Comparison of ENCODE assay signal across 8 mouse cellular contexts in the genomic region with DNA sequence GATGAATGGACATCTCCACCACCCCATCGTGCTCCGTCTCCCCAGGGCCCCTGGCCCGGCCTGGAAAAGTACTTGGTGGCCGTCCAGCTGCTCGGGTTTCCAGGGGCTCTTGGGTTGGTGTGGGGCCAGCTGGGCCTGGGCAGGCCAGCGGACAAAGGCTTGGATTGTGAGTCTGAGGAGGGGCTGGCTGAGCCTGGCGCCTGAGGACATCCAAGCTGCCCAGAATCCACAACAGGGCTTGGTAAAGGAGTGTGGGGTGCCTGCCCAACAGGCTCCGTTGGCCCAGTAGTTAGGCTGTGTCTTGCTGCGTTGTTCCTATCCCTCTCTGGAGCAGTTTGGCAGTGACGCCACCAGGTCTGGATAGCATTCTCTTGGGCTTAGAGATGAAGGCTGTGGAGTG. TPM values are rescaled to one million over a fixed set of nuclear protein-coding genes. Genes with fewer than 3 reads are reported as not detected.
A peak's percentile ranks its signal among the peaks of the same experiment; 100 is the strongest.
DNase-seq lines count a peak whose midpoint lies in the region.

No protein-coding gene starts in this region.

- no peaks in the 10 kb centered on the region for H3K9me3 ChIP-seq in hindbrain, embryonic 10.5 days

- peak overlapping the region; percentile 70 for H3K27ac ChIP-seq in hindbrain, embryonic 10.5 days

- H3K4me1 ChIP-seq in hindbrain, embryonic 10.5 days (replicated peaks): peaks cover 51% of the 10 kb centered on the region

- H3K36me3 ChIP-seq in hindbrain, embryonic 10.5 days: no peaks in the 10 kb centered on the region

- peak overlapping the region; percentile 23 for H3K4me3 ChIP-seq in hindbrain, embryonic 10.5 days

- intact Hi-C loops in left cerebral cortex, postnatal 36 days (cut with DNase I): no loop called here

- peak; percentile 86 for DNase-seq in Muller cell, postnatal 12 days (ENCODE audit: inconsistent ontology term)
- peak; percentile 45 for DNase-seq in cerebellum, adult 8-10 months
- DNase-seq in hindbrain, embryonic 10.5 days (ENCODE audit: low spot score): peak; percentile 58
- peak; percentile 66 to 73 for DNase-seq in left cerebral cortex, postnatal 36 days (ENCODE audit: low spot score in 2 of 2)
- peak; percentile 92 for DNase-seq in right cerebral cortex, postnatal 10 days (ENCODE audit: low spot score in 2 of 2)
- DNase-seq in thymus, adult 18-20 months: no peak
- no peak for DNase-seq in c-Kit-positive CD71-positive TER-119-positive erythroid progenitor cells, embryonic 14.5 days (ENCODE audit: low spot score)
- no peak for DNase-seq in ovary, postnatal 36 days (ENCODE audit: low spot score)

- H3K27me3 ChIP-seq in hindbrain, embryonic 10.5 days (ENCODE audit: insufficient read depth, poor library complexity, severe bottlenecking): peaks cover 89% of the 10 kb centered on the region

- WGBS in hindbrain, embryonic 10.5 days: 4% methylated on average over 10 of the region's 10 CpGs

RNA-seq across cellular contexts. Expression of a gene that starts 6.0 kb away (rescaled TPM):
- polyA plus RNA-seq in hindbrain, embryonic 10.5 days (2016; fragmentation: Nextera tagmentation; extraction: Ambion mirVana): 3.3 and 4.6 TPM in 2 replicates
- total RNA-seq in left cerebral cortex, postnatal 36 days (2021): 100 to 1,000 TPM in 1 of 2 experiments, 10 to 100 TPM in 1; 96.6 to 113 TPM

RNA-seq across cellular contexts. Expression of a gene that starts 6.1 kb away (rescaled TPM):
- polyA plus RNA-seq in hindbrain, embryonic 10.5 days (2016; fragmentation: Nextera tagmentation; extraction: Ambion mirVana): 48.0 and 86.5 TPM in 2 replicates
- 100 to 1,000 TPM; 143 to 156 TPM for total RNA-seq in left cerebral cortex, postnatal 36 days (2021)

RNA-seq across cellular contexts. Expression of a gene that starts 14.5 kb away (rescaled TPM):
- polyA plus RNA-seq in hindbrain, embryonic 10.5 days (2016; fragmentation: Nextera tagmentation; extraction: Ambion mirVana): 11.0 and 15.6 TPM in 2 replicates
- total RNA-seq in left cerebral cortex, postnatal 36 days (2021): 10 to 100 TPM; 26.8 to 33.5 TPM

RNA-seq across cellular contexts. Expression of a gene that starts 35.9 kb away (rescaled TPM):
- 6.5 and 13.1 TPM in 2 replicates for polyA plus RNA-seq in hindbrain, embryonic 10.5 days (2016; fragmentation: Nextera tagmentation; extraction: Ambion mirVana)
- under 1 TPM; 0.43 to 0.47 TPM for total RNA-seq in left cerebral cortex, postnatal 36 days (2021)

RNA-seq across cellular contexts. Expression of a gene that starts 36.2 kb away (rescaled TPM):
- 74.3 and 86.9 TPM in 2 replicates for polyA plus RNA-seq in hindbrain, embryonic 10.5 days (2016; fragmentation: Nextera tagmentation; extraction: Ambion mirVana)
- total RNA-seq in left cerebral cortex, postnatal 36 days (2021): 10 to 100 TPM; 14.7 to 15.2 TPM

Comparison
In these comparisons a context has a peak if more than half of its experiments do, and no peak if none do; other contexts are left out.
1. DNase-seq: peak in Muller cell, postnatal 12 days (single experiment), cerebellum, adult 8-10 months (single experiment), hindbrain, embryonic 10.5 days (single experiment), left cerebral cortex, postnatal 36 days (2 of 2) and right cerebral cortex, postnatal 10 days (2 of 2); none in thymus, adult 18-20 months (0 of 2), c-Kit-positive CD71-positive TER-119-positive erythroid progenitor cells, embryonic 14.5 days (single experiment) and ovary, postnatal 36 days (single experiment).